7 mouse cellular contexts compared by ENCODE assay signal in genomic region chr7:16309318-16310019, GRCm38 (mm10). TPM values are rescaled to one million over a fixed set of nuclear protein-coding genes. Genes with fewer than 3 reads are reported as not detected.
DNase-seq lines count a peak whose midpoint lies in the region; ATAC-seq lines count a peak whose summit lies in the region.

No protein-coding gene starts in this region.

- peak; percentile 34; the same call in 1 of the 2 replicates for ATAC-seq in intestine, embryonic 14.5 days (replicated peaks; ENCODE audit: low FRiP score, low TSS enrichment, low read depth)
- ATAC-seq in limb, embryonic 11.5 days (ENCODE audit: insufficient number of reproducible peaks, low FRiP score, low TSS enrichment, low read depth), result peak; percentile 36; the same call in 1 of the 2 replicates
- ATAC-seq in midbrain, embryonic 12.5 days (ENCODE audit: low FRiP score, low read depth), result peak; percentile 24

- 1% methylated on average over 60 of the region's 61 CpGs for WGBS in intestine, embryonic 14.5 days
- 1% methylated on average over 58 of the region's 61 CpGs for WGBS in limb, embryonic 11.5 days
- WGBS in midbrain, embryonic 12.5 days, result under 1% methylated on average over 61 of the region's 61 CpGs

- peak overlapping the region; percentile 49 for H3K9ac ChIP-seq in intestine, embryonic 14.5 days (ENCODE audit: low read length)
- peak overlapping the region; percentile 45; the same call in 1 of the 2 replicates for H3K9ac ChIP-seq in limb, embryonic 11.5 days (ENCODE audit: low read length)
- peak overlapping the region; percentile 61 for H3K9ac ChIP-seq in midbrain, embryonic 12.5 days (replicated peaks)

- H3K4me3 ChIP-seq in intestine, embryonic 14.5 days (ENCODE audit: low read depth, low read length), result peak overlapping the region; percentile 62
- H3K4me3 ChIP-seq in limb, embryonic 11.5 days (ENCODE audit: low read depth, low read length), result peak overlapping the region; percentile 65
- H3K4me3 ChIP-seq in midbrain, embryonic 12.5 days, result peak overlapping the region; percentile 71

- peak overlapping the region; percentile 48 for H3K27ac ChIP-seq in intestine, embryonic 14.5 days (ENCODE audit: low read depth)
- H3K27ac ChIP-seq in limb, embryonic 11.5 days (replicated peaks; ENCODE audit: low read depth, low read length), result no peak overlapping the region
- peak overlapping the region; percentile 61 for H3K27ac ChIP-seq in midbrain, embryonic 12.5 days (replicated peaks)

- H3K36me3 ChIP-seq in intestine, embryonic 14.5 days (ENCODE audit: control insufficient read depth, insufficient read depth, low read length), result no peaks in the 10 kb centered on the region
- H3K36me3 ChIP-seq in limb, embryonic 11.5 days (ENCODE audit: control insufficient read depth, insufficient read depth, low read length), result no peaks in the 10 kb centered on the region
- no peaks in the 10 kb centered on the region for H3K36me3 ChIP-seq in midbrain, embryonic 12.5 days

- peak overlapping the region; percentile 95 for H3K4me2 ChIP-seq in intestine, embryonic 14.5 days (ENCODE audit: low read length)
- H3K4me2 ChIP-seq in limb, embryonic 11.5 days (ENCODE audit: low read depth, severe bottlenecking), result peak overlapping the region; percentile 98
- H3K4me2 ChIP-seq in midbrain, embryonic 12.5 days (replicated peaks), result peak overlapping the region; percentile 96

- H3K27me3 ChIP-seq in intestine, embryonic 14.5 days (replicated peaks; ENCODE audit: control insufficient read depth, insufficient read depth, low read length), result no peaks in the 10 kb centered on the region
- H3K27me3 ChIP-seq in limb, embryonic 11.5 days (ENCODE audit: control insufficient read depth, insufficient read depth, low read length), result no peaks in the 10 kb centered on the region
- H3K27me3 ChIP-seq in midbrain, embryonic 12.5 days, result peaks cover 36% of the 10 kb centered on the region

- peak; percentile 86 for DNase-seq in adrenal gland, adult 8-10 months
- peak; percentile 78 for DNase-seq in embryo, embryonic 10.5 days (ENCODE audit: low spot score)
- peak; percentile 91 for DNase-seq in gastrocnemius, postnatal 25 days
- peak; percentile 84 for DNase-seq in intestine, embryonic 14.5 days (ENCODE audit: low spot score)
- peak; percentile 86 for DNase-seq in limb, embryonic 11.5 days (ENCODE audit: low spot score)
- peak; percentile 82 for DNase-seq in spleen, adult 12 weeks (ENCODE audit: low spot score)

- H3K9me3 ChIP-seq in intestine, embryonic 14.5 days (ENCODE audit: control insufficient read depth, low read length), result no peaks in the 10 kb centered on the region
- H3K9me3 ChIP-seq in limb, embryonic 11.5 days (ENCODE audit: control insufficient read depth, low read length), result no peaks in the 10 kb centered on the region; the same call in 1 of the 2 replicates
- no peaks in the 10 kb centered on the region for H3K9me3 ChIP-seq in midbrain, embryonic 12.5 days

- peaks cover 28% of the 10 kb centered on the region for H3K4me1 ChIP-seq in intestine, embryonic 14.5 days (replicated peaks; ENCODE audit: control insufficient read depth, insufficient read depth, low read length)
- H3K4me1 ChIP-seq in limb, embryonic 11.5 days (ENCODE audit: control insufficient read depth, insufficient read depth, low read length), result peaks cover 34% of the 10 kb centered on the region
- peaks cover 50% of the 10 kb centered on the region for H3K4me1 ChIP-seq in midbrain, embryonic 12.5 days

RNA-seq across cellular contexts. Expression of gene Bbc3, which starts 1.3 kb away (rescaled TPM):
- 10 to 100 TPM in 1 of 4 experiments, 1 to 10 TPM in 3; 4.3 to 10.1 (median 5.2) TPM for total RNA-seq in adrenal gland, adult 8-10 months (2022)
- 1 to 10 TPM; 1.7 to 2.4 TPM for total RNA-seq in gastrocnemius, postnatal 25 days (2021)
- 4.1 and 4.9 TPM in 2 replicates for polyA plus RNA-seq in intestine, embryonic 14.5 days (2014; fragmentation: Nextera tagmentation; extraction: Ambion mirVana)
- 5.0 and 6.8 TPM in 2 replicates for polyA plus RNA-seq in limb, embryonic 11.5 days (2014; fragmentation: Nextera tagmentation; extraction: Ambion mirVana)
- polyA plus RNA-seq in midbrain, embryonic 12.5 days (2016; fragmentation: Nextera tagmentation; extraction: Ambion mirVana), result 17.3 and 18.9 TPM in 2 replicates

RNA-seq across cellular contexts. Expression of gene Ccdc9, which starts 22.9 kb away (rescaled TPM):
- total RNA-seq in adrenal gland, adult 8-10 months (2022), result 100 to 1,000 TPM in 1 of 4 experiments, 10 to 100 TPM in 3; 48.7 to 119 (median 89.2) TPM
- total RNA-seq in gastrocnemius, postnatal 25 days (2021), result 10 to 100 TPM; 29.1 to 36.9 TPM
- 14.4 and 19.0 TPM in 2 replicates for polyA plus RNA-seq in intestine, embryonic 14.5 days (2014; fragmentation: Nextera tagmentation; extraction: Ambion mirVana)
- polyA plus RNA-seq in limb, embryonic 11.5 days (2014; fragmentation: Nextera tagmentation; extraction: Ambion mirVana), result 20.2 and 23.8 TPM in 2 replicates
- 43.2 and 48.8 TPM in 2 replicates for polyA plus RNA-seq in midbrain, embryonic 12.5 days (2016; fragmentation: Nextera tagmentation; extraction: Ambion mirVana)

RNA-seq across cellular contexts. Expression of gene Inafm1, which starts 36.1 kb away (rescaled TPM):
- 10 to 100 TPM; 21.9 to 37.5 (median 28.8) TPM for total RNA-seq in adrenal gland, adult 8-10 months (2022)
- 10 to 100 TPM; 13.1 to 13.2 TPM for total RNA-seq in gastrocnemius, postnatal 25 days (2021)
- 16.0 and 18.1 TPM in 2 replicates for polyA plus RNA-seq in intestine, embryonic 14.5 days (2014; fragmentation: Nextera tagmentation; extraction: Ambion mirVana)
- 7.9 and 9.6 TPM in 2 replicates for polyA plus RNA-seq in limb, embryonic 11.5 days (2014; fragmentation: Nextera tagmentation; extraction: Ambion mirVana)
- polyA plus RNA-seq in midbrain, embryonic 12.5 days (2016; fragmentation: Nextera tagmentation; extraction: Ambion mirVana), result 20.5 and 20.6 TPM in 2 replicates

RNA-seq across cellular contexts. Expression of gene C5ar1, which starts 50.1 kb away (rescaled TPM):
- total RNA-seq in adrenal gland, adult 8-10 months (2022), result 1 to 10 TPM; 5.4 to 9.8 (median 8.4) TPM
- 1 to 10 TPM; 1.6 to 2.9 TPM for total RNA-seq in gastrocnemius, postnatal 25 days (2021)
- 1.8 and 2.3 TPM in 2 replicates for polyA plus RNA-seq in intestine, embryonic 14.5 days (2014; fragmentation: Nextera tagmentation; extraction: Ambion mirVana)
- 0.38 and 0.55 TPM in 2 replicates for polyA plus RNA-seq in limb, embryonic 11.5 days (2014; fragmentation: Nextera tagmentation; extraction: Ambion mirVana)
- 1.3 and 1.5 TPM in 2 replicates for polyA plus RNA-seq in midbrain, embryonic 12.5 days (2016; fragmentation: Nextera tagmentation; extraction: Ambion mirVana)
